Mouse (Mus musculus): Measurements from ENCODE around the gene Trmt112. TPM values are rescaled to one million over a fixed set of nuclear protein-coding genes. Genes with fewer than 3 reads are reported as not detected.

Gene Trmt112
- total RNA-seq, 2 experiments from 2014 or later, result 30.6 to 33.6 TPM

DNA sequence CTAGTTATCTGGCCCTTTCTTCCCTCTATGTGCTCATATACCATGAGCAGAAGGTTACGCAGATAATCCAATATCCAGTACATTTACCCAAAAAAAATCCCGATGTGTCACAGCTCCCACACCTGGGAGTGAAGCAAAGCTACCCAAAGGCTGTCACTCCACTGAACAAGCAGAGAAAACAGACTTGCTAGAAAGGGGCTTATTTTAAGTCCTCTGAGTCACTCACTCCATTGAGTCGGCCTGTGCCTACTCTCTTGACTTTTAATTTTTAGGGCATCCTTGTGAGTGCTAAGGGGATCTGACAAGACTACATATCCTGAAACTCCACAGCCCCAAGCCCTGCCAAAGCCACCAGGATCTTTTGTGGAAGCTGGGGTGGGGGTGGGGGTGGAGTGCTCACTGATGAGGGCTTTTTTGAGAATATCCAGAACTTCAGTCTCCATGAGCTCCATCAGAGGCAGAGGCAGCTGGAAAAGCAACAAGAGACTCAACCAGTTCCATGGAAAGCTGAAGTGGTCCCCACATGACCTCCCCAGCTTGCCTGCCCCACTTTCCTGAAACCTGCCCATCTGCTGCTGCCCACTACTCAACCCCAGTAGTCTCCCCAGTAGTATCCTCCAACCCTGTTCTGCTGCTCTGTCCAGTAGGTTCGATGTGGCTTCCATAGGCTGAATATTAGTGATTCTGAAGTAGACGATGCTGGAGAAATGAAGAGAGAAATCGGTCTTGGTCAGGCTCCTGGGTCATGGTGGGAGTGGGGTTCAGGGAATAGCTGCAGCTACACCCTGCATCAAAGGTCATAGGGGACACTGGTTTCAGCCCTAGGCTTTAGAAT is 13.6 kb downstream of the Trmt112 start:
- ATAC-seq (replicated peaks; ENCODE audit: low FRiP score, poor library complexity, severe bottlenecking), result no peak

- ATAC-seq (replicated peaks; ENCODE audit: low FRiP score, poor library complexity, severe bottlenecking), result no peak
These were observed 15.2 kb downstream of the Trmt112 start for GRCm38 (mm10) chr19:6924461-6925306.

DNA sequence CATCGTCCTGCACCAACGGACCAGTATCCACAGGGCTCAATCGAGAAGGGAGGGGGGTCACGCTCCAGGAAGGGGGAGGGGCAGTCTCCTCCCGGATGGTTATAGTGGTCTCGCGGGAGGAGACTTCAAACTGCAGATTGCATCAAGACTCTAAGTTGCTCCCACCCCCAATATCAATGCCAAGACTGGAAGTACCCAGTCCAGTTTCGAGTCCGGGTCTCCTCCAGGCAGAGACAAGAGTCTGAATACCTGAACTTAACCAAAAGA is 15.7 kb downstream of the Trmt112 start, which contains the start of gene Catsperz:
Gene Catsperz (minus strand): TSS at position 74 of the 267 bp plus-strand sequence.
- ATAC-seq (replicated peaks; ENCODE audit: low FRiP score, poor library complexity, severe bottlenecking), result no peak

DNA sequence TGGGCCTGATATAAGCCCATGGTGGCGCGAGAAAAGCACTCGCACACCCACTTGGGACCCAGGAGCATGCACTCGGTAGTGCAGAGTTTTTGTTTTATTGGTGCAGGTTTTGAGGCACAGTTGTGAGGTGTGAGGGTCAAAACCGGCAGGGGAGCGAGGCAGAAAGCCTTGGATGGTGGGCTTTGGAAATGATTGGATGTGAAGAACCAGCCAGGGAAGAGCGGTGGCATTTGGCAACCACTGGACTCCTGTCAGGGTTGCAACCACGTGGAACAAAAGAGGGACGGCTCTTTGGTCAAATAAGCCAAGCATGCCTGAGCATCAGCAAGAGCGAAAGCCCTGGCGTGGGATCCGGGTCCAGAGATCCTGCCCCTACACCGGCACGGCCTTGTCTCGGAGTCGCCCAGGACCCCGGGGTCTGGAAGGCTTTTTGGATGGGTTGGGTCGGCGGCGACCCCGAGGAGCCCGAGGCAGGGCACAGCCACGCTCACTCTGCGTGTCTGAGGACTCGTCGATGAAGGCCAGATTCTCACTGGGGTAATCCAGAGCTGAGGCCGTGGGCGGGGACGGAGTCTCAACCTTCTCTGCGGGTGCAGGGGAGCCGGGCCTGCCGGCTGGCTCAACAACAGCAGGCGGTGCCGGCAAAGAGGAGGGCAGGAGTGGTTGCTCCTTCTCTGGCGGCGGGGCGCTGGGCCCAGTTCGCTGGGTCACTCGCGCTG is 16.3 kb downstream of the Trmt112 start:
- no peak for ATAC-seq (replicated peaks; ENCODE audit: low FRiP score, poor library complexity, severe bottlenecking)

- ATAC-seq (replicated peaks; ENCODE audit: low FRiP score, poor library complexity, severe bottlenecking), result no peak
These were observed 17.2 kb downstream of the Trmt112 start for GRCm38 (mm10) chr19:6926559-6927255.

DNA sequence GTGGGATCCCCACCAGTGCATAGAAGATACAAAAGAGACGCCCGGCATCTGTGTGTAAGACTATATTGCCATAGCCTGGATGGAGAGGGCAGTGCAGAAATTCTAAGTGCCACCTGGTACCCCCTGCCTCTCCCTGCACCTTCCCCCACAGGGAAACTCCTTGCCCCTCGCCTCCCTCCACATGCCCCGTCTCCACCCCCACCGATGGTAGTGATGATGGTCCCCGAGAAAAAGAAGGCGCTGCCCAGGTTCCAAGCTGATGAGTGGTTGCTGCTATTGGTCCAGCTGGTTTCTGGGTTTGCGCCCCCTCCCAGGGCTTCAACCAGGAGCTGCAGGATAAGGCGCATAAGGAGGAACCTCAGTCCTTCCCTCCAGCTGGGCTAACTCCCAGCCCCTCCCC is 18.6 kb downstream of the Trmt112 start:
- no peak for ATAC-seq (replicated peaks; ENCODE audit: low FRiP score, poor library complexity, severe bottlenecking)

- ATAC-seq (replicated peaks; ENCODE audit: low FRiP score, poor library complexity, severe bottlenecking), result no peak
These were observed 21.5 kb downstream of the Trmt112 start for GRCm38 (mm10) chr19:6931002-6931401.

- ATAC-seq (replicated peaks; ENCODE audit: low FRiP score, poor library complexity, severe bottlenecking), result no peak
These were observed 22.5 kb downstream of the Trmt112 start for GRCm38 (mm10) chr19:6932018-6932417.

DNA sequence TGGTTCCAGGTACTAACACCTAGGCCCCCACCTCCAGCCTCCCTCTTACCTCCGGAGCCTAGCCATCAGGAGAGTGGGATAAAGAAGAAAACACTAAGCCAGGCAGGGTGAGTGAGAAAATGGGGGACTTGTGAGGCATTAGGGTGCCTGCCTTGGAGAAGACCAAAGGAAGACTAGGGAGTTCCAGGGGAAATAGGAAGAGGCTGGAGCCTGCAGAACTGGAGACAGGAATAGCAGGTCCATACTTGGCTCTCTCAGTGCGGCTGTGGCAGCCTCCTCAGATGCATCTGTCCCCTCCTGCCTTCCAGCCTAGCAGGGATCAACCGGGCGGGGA is 23.6 kb downstream of the Trmt112 start:
- ATAC-seq (replicated peaks; ENCODE audit: low FRiP score, poor library complexity, severe bottlenecking), result no peak

- no peak for ATAC-seq (replicated peaks; ENCODE audit: low FRiP score, poor library complexity, severe bottlenecking)
These were observed 24.1 kb downstream of the Trmt112 start for GRCm38 (mm10) chr19:6933436-6934194.

- no peak for ATAC-seq (replicated peaks; ENCODE audit: low FRiP score, poor library complexity, severe bottlenecking)
These were observed 24.9 kb downstream of the Trmt112 start, which contains the start of gene Kcnk4 for GRCm38 (mm10) chr19:6934195-6934977. Gene Kcnk4 (minus strand): TSS chr19:6934515.

DNA sequence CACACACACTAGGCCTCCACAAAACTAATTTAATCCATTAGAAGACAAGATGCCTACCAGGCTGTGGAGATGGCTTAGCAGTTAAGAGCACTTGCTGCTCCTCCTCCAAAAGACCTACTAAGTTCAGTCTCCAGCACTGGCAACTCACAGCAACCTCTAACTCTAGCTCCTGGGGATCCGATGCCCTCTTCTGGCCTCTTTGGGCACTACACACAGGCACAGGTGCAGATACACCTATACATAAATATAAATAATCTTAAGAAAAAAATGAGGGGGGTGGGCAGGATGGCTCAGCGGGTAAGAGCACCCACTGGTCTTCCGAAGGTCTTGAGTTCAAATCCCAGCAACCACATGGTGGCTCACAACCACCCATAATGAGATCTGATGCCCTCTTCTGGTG is 26.8 kb downstream of the Trmt112 start:
- ATAC-seq (replicated peaks; ENCODE audit: low FRiP score, poor library complexity, severe bottlenecking), result no peak

DNA sequence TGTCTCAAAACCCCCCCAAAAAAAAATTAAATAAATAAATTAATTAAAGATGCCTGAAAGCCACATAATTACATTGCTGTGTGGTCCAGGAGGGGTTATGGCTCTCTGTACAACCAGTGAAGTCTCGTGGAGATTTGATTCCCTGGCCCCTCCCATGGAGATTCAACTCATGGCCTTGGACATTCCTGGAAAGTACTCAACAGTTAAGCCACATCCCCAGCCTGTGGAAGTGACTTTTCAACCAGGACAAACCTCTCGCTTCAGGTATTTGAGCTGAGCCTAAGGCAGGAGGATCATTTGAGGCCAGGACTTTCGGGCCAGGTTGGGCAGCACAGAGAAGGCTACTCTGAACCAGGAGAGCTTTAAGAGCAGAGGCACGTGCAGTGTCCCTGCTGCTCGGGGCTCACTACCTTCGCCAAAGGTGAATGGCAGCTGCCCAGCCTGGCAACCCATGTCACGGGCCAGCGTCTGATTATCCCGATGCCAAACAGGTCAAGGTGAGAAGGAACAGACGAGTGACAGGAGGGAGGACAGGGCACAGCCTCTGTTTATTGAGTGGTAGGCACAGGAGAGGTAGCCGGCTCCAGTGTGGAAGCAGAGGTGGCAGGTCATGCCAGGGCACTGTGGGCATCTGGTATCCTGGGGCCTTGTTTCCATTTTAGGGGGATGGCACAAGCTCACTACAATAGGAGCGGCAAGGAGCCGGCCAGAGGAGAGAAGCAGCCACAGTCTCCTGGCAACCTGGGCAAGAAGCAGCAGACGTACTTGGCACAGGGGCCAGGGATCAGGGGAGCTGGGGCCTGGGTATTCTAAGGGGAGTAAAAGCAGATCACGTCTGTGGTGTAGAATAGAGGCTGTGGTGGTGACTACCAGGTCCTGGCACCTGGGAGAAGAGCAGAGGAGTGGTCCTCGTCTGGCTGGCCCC is 28.3 kb downstream of the Trmt112 start:
- ATAC-seq (replicated peaks; ENCODE audit: low FRiP score, poor library complexity, severe bottlenecking), result no peak

GRCm38 (mm10) chr19:6939106-6940002 is 29.9 kb downstream of the Trmt112 start:
- ATAC-seq (replicated peaks; ENCODE audit: low FRiP score, poor library complexity, severe bottlenecking), result no peak

GRCm38 (mm10) chr19:6940396-6941351 is 31.2 kb downstream of the Trmt112 start:
- no peak for ATAC-seq (replicated peaks; ENCODE audit: low FRiP score, poor library complexity, severe bottlenecking)
